Mouse (Mus musculus) liver, embryonic 16.5 days (tissue): ENCODE results near the gene Qars. TPM values are rescaled to one million over a fixed set of nuclear protein-coding genes. Genes with fewer than 3 reads are reported as not detected.

Source experiments
- ATAC-seq: fragments of 200-750 bp; cut with Nextera tagmentation; 2 replicates; pipeline ENCODE4 v1.8.0; 2017; ENCODE audit warnings: low read depth, mild to moderate bottlenecking, moderate number of reproducible peaks, moderate library complexity
- H3K27ac ChIP-seq: fragments of 300-500 bp; sonication (generic); 2 replicates; pipeline ENCODE4 v1.5.1; 2014; ENCODE audit warnings: mild to moderate bottlenecking, low read length
- H3K27me3 ChIP-seq: fragments of 300-500 bp; sonication (generic); 2 replicates; pipeline ENCODE4 v1.6.1; 2014; ENCODE audit warnings: low read depth, low read length, mixed read lengths; ENCODE audit not compliant: control insufficient read depth, insufficient read depth
- H3K36me3 ChIP-seq: fragments of 300-500 bp; sonication (generic); 2 replicates; pipeline ENCODE4 v1.6.1; 2014; ENCODE audit warnings: mild to moderate bottlenecking; ENCODE audit not compliant: control insufficient read depth, insufficient read depth
- H3K4me1 ChIP-seq: fragments of 300-500 bp; sonication (generic); 2 replicates; pipeline ENCODE4 v1.6.1; 2014; ENCODE audit warnings: low read depth, low read length, mixed read lengths; ENCODE audit not compliant: control insufficient read depth
- H3K4me2 ChIP-seq: fragments of 300-500 bp; sonication (generic); 2 replicates; pipeline ENCODE4 v1.6.1; 2014; ENCODE audit warnings: low read depth, low read length, mixed read lengths
- H3K4me3 ChIP-seq: fragments of 300-500 bp; sonication (generic); 2 replicates; pipeline ENCODE4 v1.5.1; 2014; ENCODE audit warnings: low read depth, mild to moderate bottlenecking, low read length
- H3K9ac ChIP-seq: fragments of 300-500 bp; sonication (generic); 2 replicates; pipeline ENCODE4 v1.6.1; 2014; ENCODE audit warnings: low read depth, low read length
- H3K9me3 ChIP-seq: fragments of 300-500 bp; sonication (generic); replicated peaks from 2 replicates; pipeline ENCODE4 v1.6.1; 2016; ENCODE audit warnings: low read length; ENCODE audit not compliant: control insufficient read depth
- WGBS: fragments of 180-500 bp; shearing (Covaris S2); extraction: QIAGEN DNeasy Blood & Tissue Kit; methylation state at CpG from one replicate; pipeline ENCODE4 v1.1.7; 2014; ENCODE audit not compliant: insufficient replicate concordance; 5-methylcytosine and 5-hydroxymethylcytosine counted together
- polyA plus RNA-seq: library from polyadenylated mRNA; unstranded; fragments of >200 nt; fragmentation: Nextera tagmentation; extraction: Ambion mirVana; gene quantifications from 2 replicates; pipeline ENCODE4 v1.2.1, GENCODE M21; 2015

The Qars gene
- polyA plus RNA-seq, 1 experiment from 2014 or later: 51.4 TPM

DNA sequence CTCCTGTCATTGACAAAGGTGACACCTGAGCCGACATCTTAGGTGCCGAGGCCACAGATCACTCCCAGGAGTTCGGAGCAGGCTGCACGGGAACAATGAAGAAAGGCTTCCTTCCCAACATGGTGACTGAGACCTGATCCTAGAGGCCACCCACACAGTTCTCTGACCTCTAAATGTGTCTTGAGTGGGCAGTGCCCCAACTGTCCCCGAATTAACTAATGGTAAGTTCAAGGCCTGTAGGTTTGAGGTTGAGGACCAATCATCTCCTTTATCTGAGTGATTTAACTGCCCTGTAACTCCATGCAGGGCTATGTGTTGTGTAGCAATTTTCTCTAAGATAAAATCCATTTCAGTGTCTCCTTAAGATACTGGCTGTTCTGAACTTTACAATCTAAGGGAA is 38.1 kb upstream of the Qars start:
- WGBS: 60% methylated on average over 5 of the region's 5 CpGs
- Histone ChIP-seq H3K4me2 (no peak overlapping the region), H3K9ac (no peak overlapping the region), H3K4me3 (no peak overlapping the region), H3K27ac (no peak overlapping the region), H3K9me3 (no peaks in the 10 kb centered on the region), H3K4me1 (no peaks in the 10 kb centered on the region), H3K27me3 (no peaks in the 10 kb centered on the region), H3K36me3 (no peaks in the 10 kb centered on the region; the same call in 1 of the 2 replicates)
- ATAC-seq: no peak

DNA sequence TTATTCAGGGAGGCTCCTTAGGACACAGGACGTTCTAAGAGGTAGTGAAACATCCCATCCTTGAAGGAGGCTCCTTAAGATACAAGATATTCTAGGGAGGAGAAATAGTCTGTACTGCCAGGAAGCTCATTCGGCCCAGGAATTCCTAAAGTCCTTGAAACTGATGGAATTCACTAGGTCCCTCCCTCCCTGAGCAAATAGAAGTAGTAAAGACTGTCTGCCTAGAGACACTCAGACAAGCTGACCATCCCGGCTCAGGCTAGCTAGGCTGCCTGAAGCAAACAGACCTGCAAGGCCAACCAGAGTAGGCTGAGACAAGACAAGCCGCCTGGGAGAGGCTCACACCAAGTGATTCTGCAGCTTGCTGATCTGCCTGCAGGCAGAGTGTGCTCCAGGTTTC is 37.7 kb upstream of the Qars start:
- Histone ChIP-seq H3K9ac (no peak overlapping the region), H3K27me3 (no peaks in the 10 kb centered on the region), H3K27ac (no peak overlapping the region), H3K36me3 (no peaks in the 10 kb centered on the region; the same call in 1 of the 2 replicates), H3K4me1 (no peaks in the 10 kb centered on the region), H3K4me3 (no peak overlapping the region), H3K9me3 (no peaks in the 10 kb centered on the region), H3K4me2 (no peak overlapping the region)
- ATAC-seq: no peak
- 56% methylated on average over 4 of the region's 4 CpGs for WGBS

DNA sequence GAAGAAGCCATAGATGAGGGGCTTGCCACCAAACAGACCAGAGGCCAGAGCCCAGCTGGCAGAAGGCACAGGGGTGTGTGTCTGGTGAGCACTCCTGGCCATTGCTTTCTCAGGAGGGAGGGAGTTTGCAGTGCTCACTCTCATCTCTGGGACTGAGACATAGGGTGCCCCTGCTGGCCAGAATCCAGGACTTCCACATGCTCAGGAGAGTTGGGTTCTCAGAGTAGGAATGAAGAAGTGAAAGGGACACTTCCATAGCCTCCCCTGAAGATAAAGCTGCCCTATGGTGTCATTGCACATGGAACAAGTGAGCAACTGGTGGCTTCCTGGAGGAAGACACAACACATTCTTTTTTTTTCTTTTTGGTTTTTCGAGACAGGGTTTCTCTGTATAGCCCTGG is 33.0 kb upstream of the Qars start:
- Histone ChIP-seq H3K4me2 (no peak overlapping the region), H3K4me3 (no peak overlapping the region), H3K9ac (no peak overlapping the region), H3K9me3 (no peaks in the 10 kb centered on the region), H3K36me3 (no peaks in the 10 kb centered on the region), H3K4me1 (peaks cover 7% of the 10 kb centered on the region), H3K27me3 (peaks cover 7% of the 10 kb centered on the region), H3K27ac (no peak overlapping the region)
- WGBS: 39% methylated on average over 1 of the region's 1 CpGs
- ATAC-seq: no peak

DNA sequence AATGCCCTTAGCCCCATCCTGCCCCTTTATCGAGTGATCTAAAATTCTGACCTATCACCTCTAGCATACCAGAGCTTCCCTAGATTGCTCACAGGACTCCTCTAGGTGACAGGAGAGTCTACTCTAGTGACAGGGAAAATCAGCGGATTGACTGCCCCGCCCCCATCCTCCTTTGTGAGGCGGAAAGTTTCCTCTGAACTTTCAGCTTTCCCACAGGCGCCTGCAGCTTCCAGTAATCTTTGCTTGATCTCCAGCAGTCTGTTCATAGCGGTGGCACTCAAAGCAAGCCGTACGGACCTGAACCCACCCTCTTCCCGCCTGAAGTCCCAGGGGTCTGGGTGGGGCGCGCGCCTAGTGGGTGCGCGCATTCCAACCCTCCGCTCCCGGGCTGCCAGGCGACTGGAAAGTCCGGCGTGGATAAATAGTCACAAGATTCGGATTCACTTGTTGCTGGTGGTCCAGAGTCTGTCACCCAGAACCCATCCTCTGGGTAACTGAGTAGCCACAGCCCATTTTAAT is 28.8 kb upstream of the Qars start:
- Histone ChIP-seq H3K9ac (peak overlapping the region; percentile 16; the same call in 1 of the 2 replicates), H3K27ac (no peak overlapping the region), H3K36me3 (no peaks in the 10 kb centered on the region), H3K4me3 (peak overlapping the region; percentile 56), H3K4me2 (peak overlapping the region; percentile 56), H3K27me3 (peaks cover 7% of the 10 kb centered on the region), H3K4me1 (peaks cover 7% of the 10 kb centered on the region), H3K9me3 (no peaks in the 10 kb centered on the region)
- 1% methylated on average over 20 of the region's 20 CpGs for WGBS
- peak; percentile 57 for ATAC-seq

DNA sequence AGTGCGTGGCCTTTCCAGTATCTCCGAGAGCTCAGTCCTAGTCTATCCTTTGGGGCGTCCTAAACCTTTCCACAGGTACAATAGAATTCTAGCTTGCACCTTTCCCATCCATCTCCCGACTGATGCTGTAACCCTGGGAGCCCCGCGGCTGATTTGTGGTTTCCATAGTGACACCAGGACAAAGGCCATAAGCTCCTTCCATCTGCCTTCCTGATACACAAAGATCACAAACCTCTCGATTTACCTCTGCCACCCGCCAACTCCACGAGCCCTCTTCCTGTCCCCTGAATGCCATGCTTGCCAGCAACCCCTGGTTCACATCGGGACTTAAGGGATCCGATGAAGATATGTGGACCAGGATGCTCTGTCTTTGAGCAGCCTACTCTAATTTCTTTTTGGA is 28.3 kb upstream of the Qars start:
- H3K27ac ChIP-seq: no peak overlapping the region
- peaks cover 7% of the 10 kb centered on the region for H3K4me1 ChIP-seq
- 29% methylated on average over 11 of the region's 11 CpGs for WGBS
- H3K27me3 ChIP-seq: peaks cover 7% of the 10 kb centered on the region
- no peak overlapping the region for H3K4me3 ChIP-seq
- no peaks in the 10 kb centered on the region for H3K36me3 ChIP-seq
- H3K4me2 ChIP-seq: peak overlapping the region; percentile 56; the same call in 1 of the 2 replicates
- no peak for ATAC-seq
- H3K9ac ChIP-seq: no peak overlapping the region
- H3K9me3 ChIP-seq: no peaks in the 10 kb centered on the region

DNA sequence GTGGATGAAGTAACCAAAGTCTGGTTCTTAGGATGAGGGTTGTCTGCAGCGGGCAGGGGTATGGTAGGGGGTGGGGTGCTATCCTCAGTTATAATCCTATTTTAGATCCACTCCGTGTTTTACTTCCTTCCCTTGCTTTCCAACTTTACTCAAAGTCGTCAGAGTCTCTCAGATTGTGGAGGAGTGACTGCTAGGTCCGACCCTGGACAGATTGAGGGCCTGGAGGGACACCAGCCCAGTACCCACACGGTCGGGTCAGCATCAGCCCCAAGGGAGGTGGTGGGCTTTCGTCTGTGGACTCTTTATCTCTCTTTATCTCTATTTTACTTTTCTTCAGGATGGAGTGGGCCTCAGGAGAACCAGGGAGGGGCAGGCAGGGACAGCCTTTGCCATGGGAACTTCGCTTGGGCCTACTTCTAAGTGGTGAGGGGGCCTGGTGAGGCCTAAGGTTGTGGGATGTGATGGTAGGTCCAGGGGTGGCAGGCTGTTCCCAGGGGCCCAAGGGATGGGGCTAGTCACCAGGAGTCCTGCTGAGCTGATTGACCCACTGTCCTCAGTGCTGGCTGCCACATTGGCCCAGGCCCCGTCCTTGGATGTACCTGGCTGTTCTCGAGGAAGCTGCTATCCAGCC is 27.7 kb upstream of the Qars start, which contains the start of gene Lamb2:
Gene Lamb2 (plus strand): TSS at position 16 of the 631 bp plus-strand sequence.
- H3K4me1 ChIP-seq: peaks cover 7% of the 10 kb centered on the region
- WGBS: 28% methylated on average over 10 of the region's 10 CpGs
- H3K4me3 ChIP-seq: peak within 1 kb of the TSS; percentile 56
- H3K27ac ChIP-seq: no peak within 1 kb of the TSS
- H3K36me3 ChIP-seq: no peaks in the 10 kb centered on the region
- no peaks in the 10 kb centered on the region for H3K9me3 ChIP-seq
- peaks cover 7% of the 10 kb centered on the region for H3K27me3 ChIP-seq
- peak within 1 kb of the TSS; percentile 16; the same call in 1 of the 2 replicates for H3K9ac ChIP-seq
- peak within 1 kb of the TSS; percentile 56 for H3K4me2 ChIP-seq
- ATAC-seq: 0 out of 2 replicates have a peak, but pooled peaks have one; percentile 22

DNA sequence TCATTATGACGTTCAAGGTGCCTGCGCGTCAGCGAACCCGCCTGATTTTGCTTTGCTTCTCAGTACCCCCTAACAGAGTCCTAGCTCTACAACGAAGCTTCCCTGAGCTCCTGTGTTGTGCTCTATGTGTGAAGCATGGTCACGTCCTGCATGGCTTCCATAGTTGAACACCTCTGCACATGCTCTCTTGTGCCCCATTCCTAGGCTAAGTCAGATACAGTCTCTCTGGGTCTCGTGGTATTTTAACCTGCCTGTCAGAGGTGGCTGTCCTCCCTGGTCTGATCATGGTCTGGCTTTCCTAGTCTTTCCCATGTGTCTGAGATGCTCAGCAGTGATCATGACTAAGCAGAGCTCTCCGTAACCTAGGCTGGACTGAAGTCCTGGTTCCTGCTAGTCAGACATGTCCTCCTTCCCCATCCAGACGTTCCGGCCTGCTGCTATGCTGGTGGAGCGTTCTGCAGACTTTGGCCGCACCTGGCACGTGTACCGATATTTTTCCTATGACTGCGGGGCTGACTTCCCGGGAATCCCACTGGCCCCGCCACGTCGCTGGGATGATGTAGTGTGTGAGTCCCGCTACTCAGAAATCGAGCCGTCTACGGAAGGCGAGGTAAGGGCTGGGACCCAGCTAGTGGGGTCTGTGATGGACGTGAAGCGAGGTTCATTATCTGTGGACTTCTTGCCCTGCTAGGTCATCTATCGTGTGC is 26.5 kb upstream of the Qars start:
- peaks cover 7% of the 10 kb centered on the region for H3K27me3 ChIP-seq
- H3K9ac ChIP-seq: no peak overlapping the region
- WGBS: 78% methylated on average over 28 of the region's 28 CpGs
- no peak overlapping the region for H3K4me3 ChIP-seq
- peaks cover 7% of the 10 kb centered on the region for H3K4me1 ChIP-seq
- no peak overlapping the region for H3K27ac ChIP-seq
- no peaks in the 10 kb centered on the region for H3K9me3 ChIP-seq
- ATAC-seq: no peak
- H3K36me3 ChIP-seq: no peaks in the 10 kb centered on the region
- H3K4me2 ChIP-seq: no peak overlapping the region

DNA sequence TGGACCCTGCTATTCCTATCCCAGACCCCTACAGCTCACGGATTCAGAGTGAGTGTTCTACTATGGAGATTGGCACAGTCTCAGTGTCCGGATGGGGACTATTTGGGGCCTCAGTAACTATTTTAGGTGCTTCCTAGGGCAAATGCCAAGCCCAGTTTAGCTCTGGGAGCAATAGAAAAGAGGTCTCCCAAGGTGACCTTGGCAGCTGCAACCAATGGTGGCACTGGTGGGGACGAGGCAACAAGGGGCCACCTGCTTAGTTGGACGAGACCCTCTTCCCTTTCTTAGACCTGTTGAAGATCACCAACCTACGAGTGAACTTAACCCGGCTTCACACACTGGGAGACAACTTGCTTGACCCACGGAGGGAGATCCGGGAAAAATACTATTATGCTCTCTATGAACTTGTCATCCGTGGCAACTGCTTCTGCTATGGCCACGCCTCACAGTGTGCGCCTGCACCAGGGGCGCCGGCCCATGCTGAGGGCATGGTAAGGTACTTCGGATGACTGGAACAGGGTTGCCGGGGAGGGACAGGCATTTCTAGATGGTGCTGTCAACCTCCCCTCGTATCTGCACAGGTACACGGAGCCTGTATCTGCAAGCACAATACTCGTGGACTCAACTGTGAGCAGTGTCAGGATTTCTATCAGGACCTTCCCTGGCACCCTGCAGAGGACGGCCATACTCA is 25.8 kb upstream of the Qars start:
- no peak overlapping the region for H3K27ac ChIP-seq
- WGBS: 70% methylated on average over 19 of the region's 19 CpGs
- no peak overlapping the region for H3K9ac ChIP-seq
- no peaks in the 10 kb centered on the region for H3K9me3 ChIP-seq
- peaks cover 7% of the 10 kb centered on the region for H3K27me3 ChIP-seq
- H3K4me1 ChIP-seq: peaks cover 7% of the 10 kb centered on the region
- H3K4me2 ChIP-seq: no peak overlapping the region
- H3K4me3 ChIP-seq: no peak overlapping the region
- H3K36me3 ChIP-seq: no peaks in the 10 kb centered on the region
- no peak for ATAC-seq
